Mouse (Mus musculus) thymus, adult 2 months (tissue): ENCODE measurements around the gene Agfg1. TPM values are rescaled to one million over a fixed set of nuclear protein-coding genes. Genes with fewer than 3 reads are reported as not detected.

Source experiments
- DNase-seq: peaks from one replicate; pipeline ENCODE4 v3.0.0; 2021
- H3K27ac ChIP-seq: fragments of 200-500 bp; 2 replicates; pipeline ENCODE4 v1.5.1; 2012; ENCODE audit warnings: low read length, control low read depth; ENCODE audit not compliant: control insufficient read depth, insufficient read depth
- H3K27me3 ChIP-seq: fragments of 200-500 bp; 2 replicates; pipeline ENCODE4 v1.6.1; 2012; ENCODE audit warnings: mild to moderate bottlenecking, low read length, moderate library complexity, mixed read lengths; ENCODE audit not compliant: control insufficient read depth, insufficient read depth
- H3K36me3 ChIP-seq: fragments of 200-500 bp; 2 replicates; pipeline ENCODE4 v1.6.1; 2012; ENCODE audit warnings: mild to moderate bottlenecking, low read length, moderate library complexity; ENCODE audit not compliant: control insufficient read depth, insufficient read depth
- H3K4me1 ChIP-seq: fragments of 200-500 bp; replicated peaks from 2 replicates; pipeline ENCODE4 v1.6.1; 2012; ENCODE audit warnings: low read length; ENCODE audit not compliant: control insufficient read depth, insufficient read depth
- H3K4me3 ChIP-seq: fragments of 200-500 bp; 2 replicates; pipeline ENCODE4 v1.5.1; 2012; ENCODE audit warnings: mild to moderate bottlenecking, low read length, control low read depth, moderate library complexity; ENCODE audit not compliant: control insufficient read depth, insufficient read depth
- CTCF ChIP-seq: fragments of 200-500 bp; IDR thresholded peaks from 2 replicates; pipeline ENCODE4 v1.5.1; 2012; ENCODE audit warnings: mild to moderate bottlenecking, control low read depth, low read length, moderate library complexity, borderline replicate concordance; ENCODE audit not compliant: control insufficient read depth, poor library complexity, insufficient read depth; ENCODE audit errors: extremely low read depth
- POLR2A ChIP-seq: fragments of 200-500 bp; IDR thresholded peaks from 2 replicates; pipeline ENCODE4 v1.6.1; 2012; ENCODE audit warnings: mild to moderate bottlenecking, low read length, control low read depth, moderate library complexity; ENCODE audit not compliant: control insufficient read depth, poor library complexity, insufficient read depth; ENCODE audit errors: extremely low read depth
- WGBS: fragments of 180-500 bp; shearing (Covaris S2); methylation state at CpG from one replicate; pipeline ENCODE4 v1.1.7; 2018; 5-methylcytosine and 5-hydroxymethylcytosine counted together
- polyA plus RNA-seq: library from polyadenylated mRNA; depleted of rRNA; stranded (reverse); fragments of >200 nt; gene quantifications from 2 replicates; pipeline ENCODE4 v1.2.3, GENCODE M21; 2012

Gene Agfg1
- polyA plus RNA-seq, 1 experiment, result 75.4 TPM

- no peak for DNase-seq
- no peak for TF ChIP-seq CTCF
- TF ChIP-seq POLR2A, result no peak
- no peaks in the 10 kb centered on the region for H3K36me3 ChIP-seq
- H3K27me3 ChIP-seq, result no peaks in the 10 kb centered on the region
- WGBS, result 45% methylated on average over 18 of the region's 18 CpGs
- H3K27ac ChIP-seq, result no peak overlapping the region
- H3K4me3 ChIP-seq, result no peak overlapping the region
- H3K4me1 ChIP-seq, result peaks cover 8% of the 10 kb centered on the region; the same call in 1 of the 2 replicates
These were observed 601 bp upstream of the Agfg1 start for GRCm38 (mm10) chr1:82838469-82839295.

GRCm38 (mm10) chr1:82839614-82840421 lies 535 bp downstream of the Agfg1 start:
- Histone ChIP-seq H3K4me3 (peak overlapping the region; percentile 97), H3K4me1 (peaks cover 8% of the 10 kb centered on the region; the same call in 1 of the 2 replicates), H3K36me3 (no peaks in the 10 kb centered on the region), H3K27me3 (no peaks in the 10 kb centered on the region), H3K27ac (no peak overlapping the region)
- DNase-seq, result no peak
- TF ChIP-seq CTCF, result no peak
- no peak for TF ChIP-seq POLR2A
- 1% methylated on average over 86 of the region's 86 CpGs for WGBS

- TF ChIP-seq CTCF (no peak), POLR2A (no peak)
- DNase-seq, result no peak
- H3K4me3 ChIP-seq, result no peak overlapping the region
- H3K27me3 ChIP-seq, result no peaks in the 10 kb centered on the region
- WGBS, result 88% methylated on average over 5 of the region's 5 CpGs
- no peaks in the 10 kb centered on the region for H3K36me3 ChIP-seq
- H3K4me1 ChIP-seq, result no peaks in the 10 kb centered on the region; the same call in 1 of the 2 replicates
- no peak overlapping the region for H3K27ac ChIP-seq
These were observed 16.4 kb downstream of the Agfg1 start for GRCm38 (mm10) chr1:82855729-82856128.

- H3K27me3 ChIP-seq, result no peaks in the 10 kb centered on the region
- H3K27ac ChIP-seq, result no peak overlapping the region
- no peak overlapping the region for H3K4me3 ChIP-seq
- no peaks in the 10 kb centered on the region for H3K4me1 ChIP-seq
- no peaks in the 10 kb centered on the region for H3K36me3 ChIP-seq
- TF ChIP-seq POLR2A, result no peak
- no peak for TF ChIP-seq CTCF
- DNase-seq, result no peak
These were observed 19.0 kb downstream of the Agfg1 start for GRCm38 (mm10) chr1:82858236-82858635.

- DNase-seq, result no peak
- no peaks in the 10 kb centered on the region for H3K4me1 ChIP-seq
- H3K4me3 ChIP-seq, result no peak overlapping the region
- H3K36me3 ChIP-seq, result no peaks in the 10 kb centered on the region
- H3K27me3 ChIP-seq, result no peaks in the 10 kb centered on the region
- no peak for TF ChIP-seq POLR2A
- TF ChIP-seq CTCF, result no peak
- WGBS, result 96% methylated on average over 4 of the region's 4 CpGs
- H3K27ac ChIP-seq, result no peak overlapping the region
These were observed 21.1 kb downstream of the Agfg1 start for GRCm38 (mm10) chr1:82860391-82860790.

GRCm38 (mm10) chr1:82870202-82870601 lies 30.9 kb downstream of the Agfg1 start:
- 86% methylated on average over 3 of the region's 3 CpGs for WGBS
- DNase-seq, result no peak
- TF ChIP-seq POLR2A (no peak), CTCF (no peak)
- Histone ChIP-seq H3K4me1 (no peaks in the 10 kb centered on the region), H3K27ac (no peak overlapping the region), H3K36me3 (peaks cover 5% of the 10 kb centered on the region; the same call in 1 of the 2 replicates), H3K27me3 (no peaks in the 10 kb centered on the region), H3K4me3 (no peak overlapping the region)
